Mouse (Mus musculus) testis, postnatal 10 days (tissue): Measurements from ENCODE around the gene Ubap1l.

Experiments
- DNase-seq: peaks from one replicate; pipeline ENCODE4 v3.0.0; 2021; ENCODE audit warnings: low spot score

Ubap1l gene

GRCm38 (mm10) chr9:65374468-65375162 is 13.8 kb downstream of the Ubap1l start:
- no peak for DNase-seq

- no peak for DNase-seq
Observed at GRCm38 (mm10) chr9:65375163-65375934, 14.5 kb downstream of the Ubap1l start.

- no peak for DNase-seq
Observed at GRCm38 (mm10) chr9:65381017-65381590, 20.3 kb downstream of the Ubap1l start.

GRCm38 (mm10) chr9:65382031-65382750 is 21.4 kb downstream of the Ubap1l start:
- DNase-seq = no peak

GRCm38 (mm10) chr9:65382751-65383097 is 21.9 kb downstream of the Ubap1l start:
- no peak for DNase-seq

GRCm38 (mm10) chr9:65384276-65384675 is 23.4 kb downstream of the Ubap1l start:
- DNase-seq = no peak

GRCm38 (mm10) chr9:65386373-65387140 is 25.7 kb downstream of the Ubap1l start:
- no peak for DNase-seq

GRCm38 (mm10) chr9:65390752-65391612 is 30.1 kb downstream of the Ubap1l start:
- DNase-seq = no peak

- DNase-seq = no peak
Observed at GRCm38 (mm10) chr9:65391613-65391964, 30.7 kb downstream of the Ubap1l start, which contains the start of gene Kbtbd13. Kbtbd13 (minus strand) TSS chr9:65391652.

- peak; percentile 89 for DNase-seq
Observed at GRCm38 (mm10) chr9:65392638-65393364, 32.0 kb downstream of the Ubap1l start.

GRCm38 (mm10) chr9:65393606-65394005 is 32.8 kb downstream of the Ubap1l start:
- DNase-seq = no peak

GRCm38 (mm10) chr9:65394360-65394759 is 33.5 kb downstream of the Ubap1l start:
- DNase-seq = no peak

- peak; percentile 91 for DNase-seq
Observed at GRCm38 (mm10) chr9:65398279-65398678, 37.4 kb downstream of the Ubap1l start, which contains the start of gene Rasl12. Rasl12 (plus strand) TSS chr9:65398506.

- DNase-seq = no peak
Observed at GRCm38 (mm10) chr9:65399934-65400333, 39.1 kb downstream of the Ubap1l start.

GRCm38 (mm10) chr9:65404331-65405183 is 43.7 kb downstream of the Ubap1l start:
- peak; percentile 82 for DNase-seq

- DNase-seq = no peak
Observed at GRCm38 (mm10) chr9:65405184-65405449, 44.3 kb downstream of the Ubap1l start.

- no peak for DNase-seq
Observed at GRCm38 (mm10) chr9:65407327-65407726, 46.5 kb downstream of the Ubap1l start.

GRCm38 (mm10) chr9:65407861-65408260 is 47.0 kb downstream of the Ubap1l start:
- DNase-seq = no peak

GRCm38 (mm10) chr9:65408871-65409295 is 48.0 kb downstream of the Ubap1l start:
- DNase-seq = no peak
